Mouse (Mus musculus) macrophage (primary cell): ENCODE measurements around the gene Dapk3. TPM values are rescaled to one million over a fixed set of nuclear protein-coding genes. Genes with fewer than 3 reads are reported as not detected.

Experiments used
- H3K27ac ChIP-seq: fragments of 350-480 bp; formaldehyde crosslinking; 2 replicates; pipeline ENCODE4 v1.9.0; 2021
- H3K36me3 ChIP-seq: fragments of 350-480 bp; formaldehyde crosslinking; 2 replicates; pipeline ENCODE4 v1.9.0; 2021; ENCODE audit errors: inconsistent target
- H3K4me3 ChIP-seq: fragments of 350-480 bp; formaldehyde crosslinking; 2 replicates; pipeline ENCODE4 v1.9.0; 2021; ENCODE audit errors: inconsistent target
- H3K79me2 ChIP-seq: fragments of 350-480 bp; formaldehyde crosslinking; 2 replicates; pipeline ENCODE4 v1.9.0; 2021; ENCODE audit errors: inconsistent target
- WGBS: methylation state at CpG from one replicate; pipeline ENCODE4 v1.1.7; 2026; ENCODE audit warnings: inconsistent platforms; ENCODE audit not compliant: missing documents; 5-methylcytosine and 5-hydroxymethylcytosine counted together
- polyA plus RNA-seq: library from polyadenylated mRNA; stranded (reverse); fragments of 250-400 nt; gene quantifications from 3 replicates; pipeline ENCODE4 v1.2.4, GENCODE M21; 2018; ENCODE audit warnings: inconsistent platforms

The Dapk3 gene
- polyA plus RNA-seq, 1 experiment from 2014 or later: 57.0 TPM

GRCm38 (mm10) chr10:81141455-81142210 lies 41.2 kb upstream of the Dapk3 start:
- H3K4me3 ChIP-seq: no peak overlapping the region
- 84% methylated on average over 7 of the region's 7 CpGs for WGBS
- peak overlapping the region; percentile 34; the same call in 1 of the 2 replicates for H3K27ac ChIP-seq
- H3K79me2 ChIP-seq: peaks cover 88% of the 10 kb centered on the region
- peaks cover 17% of the 10 kb centered on the region for H3K36me3 ChIP-seq

GRCm38 (mm10) chr10:81142551-81142981 lies 40.2 kb upstream of the Dapk3 start:
- WGBS: 20% methylated on average over 5 of the region's 5 CpGs
- Histone ChIP-seq H3K36me3 (peaks cover 26% of the 10 kb centered on the region), H3K27ac (peak overlapping the region; percentile 34), H3K79me2 (peaks cover 97% of the 10 kb centered on the region), H3K4me3 (no peak overlapping the region)

- WGBS: 65% methylated on average over 7 of the region's 7 CpGs
- H3K36me3 ChIP-seq: peaks cover 29% of the 10 kb centered on the region
- H3K4me3 ChIP-seq: no peak overlapping the region
- H3K27ac ChIP-seq: peak overlapping the region; percentile 34
- peaks cover 100% of the 10 kb centered on the region for H3K79me2 ChIP-seq
Observed at GRCm38 (mm10) chr10:81143157-81143633, 39.6 kb upstream of the Dapk3 start.

- Histone ChIP-seq H3K4me3 (no peak overlapping the region), H3K79me2 (peaks cover 100% of the 10 kb centered on the region), H3K36me3 (peaks cover 33% of the 10 kb centered on the region), H3K27ac (no peak overlapping the region)
- WGBS: 93% methylated on average over 49 of the region's 52 CpGs
Observed at GRCm38 (mm10) chr10:81143845-81144437, 38.9 kb upstream of the Dapk3 start.

GRCm38 (mm10) chr10:81144667-81145066 lies 38.1 kb upstream of the Dapk3 start:
- Histone ChIP-seq H3K79me2 (peaks cover 100% of the 10 kb centered on the region), H3K36me3 (peaks cover 39% of the 10 kb centered on the region), H3K27ac (no peak overlapping the region), H3K4me3 (no peak overlapping the region)
- WGBS: 89% methylated on average over 17 of the region's 27 CpGs

- Histone ChIP-seq H3K79me2 (peaks cover 100% of the 10 kb centered on the region), H3K4me3 (no peak overlapping the region), H3K27ac (no peak overlapping the region), H3K36me3 (peaks cover 39% of the 10 kb centered on the region)
- 95% methylated on average over 5 of the region's 6 CpGs for WGBS
Observed at GRCm38 (mm10) chr10:81145307-81145706, 37.5 kb upstream of the Dapk3 start.

- Histone ChIP-seq H3K36me3 (peaks cover 39% of the 10 kb centered on the region), H3K27ac (0 out of 2 replicates have a peak overlapping the region, but pooled peaks have one; percentile 7), H3K79me2 (peaks cover 100% of the 10 kb centered on the region), H3K4me3 (no peak overlapping the region)
- WGBS: 61% methylated on average over 4 of the region's 7 CpGs
Observed at GRCm38 (mm10) chr10:81145778-81146177, 37.0 kb upstream of the Dapk3 start.

GRCm38 (mm10) chr10:81146296-81146695 lies 36.5 kb upstream of the Dapk3 start:
- Histone ChIP-seq H3K79me2 (peaks cover 100% of the 10 kb centered on the region), H3K27ac (0 out of 2 replicates have a peak overlapping the region, but pooled peaks have one; percentile 7), H3K4me3 (no peak overlapping the region), H3K36me3 (peaks cover 39% of the 10 kb centered on the region)
- 0% methylated on average over 2 of the region's 4 CpGs for WGBS

- peaks cover 45% of the 10 kb centered on the region for H3K36me3 ChIP-seq
- H3K4me3 ChIP-seq: no peak overlapping the region
- H3K27ac ChIP-seq: no peak overlapping the region
- H3K79me2 ChIP-seq: peaks cover 62% of the 10 kb centered on the region
- WGBS: 71% methylated on average over 6 of the region's 6 CpGs
Observed at GRCm38 (mm10) chr10:81151261-81151660, 31.5 kb upstream of the Dapk3 start.

- WGBS: 75% methylated on average over 12 of the region's 12 CpGs
- H3K4me3 ChIP-seq: no peak overlapping the region
- peaks cover 46% of the 10 kb centered on the region for H3K36me3 ChIP-seq
- H3K27ac ChIP-seq: no peak overlapping the region
- peaks cover 52% of the 10 kb centered on the region for H3K79me2 ChIP-seq
Observed at GRCm38 (mm10) chr10:81152609-81153008, 30.2 kb upstream of the Dapk3 start.

GRCm38 (mm10) chr10:81154313-81154712 lies 28.5 kb upstream of the Dapk3 start:
- H3K79me2 ChIP-seq: peaks cover 52% of the 10 kb centered on the region
- 94% methylated on average over 12 of the region's 12 CpGs for WGBS
- H3K27ac ChIP-seq: no peak overlapping the region

GRCm38 (mm10) chr10:81154736-81155135 lies 28.1 kb upstream of the Dapk3 start:
- Histone ChIP-seq H3K79me2 (peaks cover 52% of the 10 kb centered on the region), H3K4me3 (no peak overlapping the region), H3K27ac (no peak overlapping the region), H3K36me3 (peaks cover 45% of the 10 kb centered on the region; the same call in 1 of the 2 replicates)
- WGBS: 92% methylated on average over 6 of the region's 6 CpGs

More at GRCm38 (mm10) chr10:81154313-81154712, 28.5 kb upstream of the Dapk3 start:
- no peak overlapping the region for H3K4me3 ChIP-seq
- H3K36me3 ChIP-seq: peaks cover 48% of the 10 kb centered on the region; the same call in 1 of the 2 replicates

- no peak overlapping the region for H3K27ac ChIP-seq
- peaks cover 25% of the 10 kb centered on the region; the same call in 1 of the 2 replicates for H3K36me3 ChIP-seq
- peaks cover 96% of the 10 kb centered on the region for H3K79me2 ChIP-seq
- WGBS: 75% methylated on average over 7 of the region's 8 CpGs
- H3K4me3 ChIP-seq: no peak overlapping the region
Observed at GRCm38 (mm10) chr10:81161602-81162317, 21.0 kb upstream of the Dapk3 start.

GRCm38 (mm10) chr10:81162318-81162652 lies 20.5 kb upstream of the Dapk3 start:
- Histone ChIP-seq H3K4me3 (no peak overlapping the region), H3K79me2 (peaks cover 100% of the 10 kb centered on the region), H3K27ac (no peak overlapping the region), H3K36me3 (peaks cover 20% of the 10 kb centered on the region; the same call in 1 of the 2 replicates)
- 36% methylated on average over 1 of the region's 2 CpGs for WGBS
